Mouse (Mus musculus): ENCODE measurements at regions not wholly inside any gene's neighbourhood (a gene's known extent, or its start where the extent isn't known, plus 50 kb on each side); places are given as distances from the start of the nearest gene placed in this dataset.

DNA sequence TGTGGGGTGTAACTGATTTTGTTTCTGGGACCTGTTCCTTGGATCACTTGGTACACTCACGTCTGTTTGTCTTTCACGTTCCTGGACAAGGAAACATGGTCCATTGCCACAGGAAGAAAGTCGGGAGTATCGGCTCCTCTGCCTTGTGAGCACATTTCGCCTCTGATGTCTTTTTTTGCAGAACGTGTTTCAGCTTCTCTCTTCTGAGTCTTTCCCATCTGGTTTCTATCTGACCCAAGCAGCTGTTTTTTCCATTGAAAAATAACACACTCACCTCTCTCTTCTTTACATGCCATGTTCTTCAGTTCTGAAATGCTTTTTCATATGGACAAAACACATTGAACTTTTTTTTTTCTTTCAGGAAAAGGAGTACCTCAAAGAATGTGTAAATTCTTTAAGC is 61.4 kb upstream of the Lrig1 start:
- DNase-seq: no peak

- no peak for DNase-seq
Observed at GRCm38 (mm10) chr6:94760629-94761111, 60.7 kb upstream of the Lrig1 start.

- no peak for DNase-seq
Observed at GRCm38 (mm10) chr6:94759649-94760048, 59.7 kb upstream of the Lrig1 start.

GRCm38 (mm10) chr6:94756006-94756405 is 56.0 kb upstream of the Lrig1 start:
- DNase-seq: no peak

DNA sequence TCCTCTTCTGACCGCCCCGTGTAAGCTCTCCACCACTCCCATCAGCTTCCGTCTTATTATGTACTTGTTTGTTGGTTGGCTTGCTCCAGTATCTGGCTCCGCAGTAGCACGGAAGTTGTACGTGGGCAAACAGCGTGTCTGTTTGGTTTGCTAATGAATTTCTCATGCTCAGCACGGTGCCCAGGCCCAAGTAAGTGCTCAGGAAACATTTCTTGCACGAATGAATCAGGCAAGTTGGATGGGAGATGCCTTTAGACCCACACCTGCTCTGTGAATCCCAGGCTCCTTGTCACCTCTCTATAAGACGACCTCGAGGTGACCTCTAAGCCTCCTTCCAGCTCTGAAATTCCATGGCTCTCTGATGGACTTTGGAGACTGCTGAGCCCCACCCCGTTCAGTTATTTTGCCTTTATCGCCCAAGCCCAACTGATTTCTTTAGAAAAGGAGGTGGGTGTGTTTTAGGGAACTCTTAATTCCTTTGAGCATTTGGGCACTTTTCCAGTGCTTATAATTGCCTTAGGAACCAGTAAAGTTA is 55.4 kb upstream of the Lrig1 start:
- no peak for DNase-seq

DNA sequence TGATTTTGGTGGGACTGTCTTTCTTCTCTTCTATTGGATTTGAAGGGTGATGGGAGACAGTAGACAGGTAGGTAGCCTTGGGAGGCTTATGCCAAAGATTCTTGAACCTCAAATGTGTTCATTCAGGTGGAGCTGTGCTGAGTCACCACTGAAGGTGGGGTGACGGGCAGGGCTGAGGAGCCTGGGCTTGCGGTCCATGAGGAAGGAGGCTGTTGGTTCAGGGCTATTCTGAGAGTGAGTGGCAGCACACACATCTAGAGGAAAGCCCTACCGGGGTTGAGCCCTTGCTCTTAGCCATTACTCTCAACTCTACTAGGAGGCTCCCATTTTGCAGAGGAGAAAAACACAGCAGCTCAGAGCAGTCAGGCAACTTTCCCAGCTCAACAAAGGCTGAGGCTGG is 54.6 kb upstream of the Lrig1 start:
- no peak for DNase-seq

DNA sequence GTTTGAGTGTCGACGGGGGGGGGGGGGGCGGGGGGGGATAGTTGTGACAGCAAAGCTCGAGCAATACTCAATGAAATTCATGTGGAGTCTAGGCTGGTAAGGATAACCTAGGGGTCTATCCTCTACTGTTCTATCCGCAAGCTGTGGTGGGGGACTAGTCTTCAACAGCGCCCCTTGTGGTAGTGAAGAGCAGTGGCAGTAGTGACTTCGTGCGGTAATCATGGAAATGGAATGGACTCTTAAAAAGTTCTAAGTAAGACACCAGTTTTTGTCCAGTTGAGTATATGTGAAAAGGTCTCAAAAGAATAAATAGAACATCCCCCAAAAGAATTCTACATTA is 51.1 kb upstream of the Lrig1 start:
- DNase-seq: no peak

DNA sequence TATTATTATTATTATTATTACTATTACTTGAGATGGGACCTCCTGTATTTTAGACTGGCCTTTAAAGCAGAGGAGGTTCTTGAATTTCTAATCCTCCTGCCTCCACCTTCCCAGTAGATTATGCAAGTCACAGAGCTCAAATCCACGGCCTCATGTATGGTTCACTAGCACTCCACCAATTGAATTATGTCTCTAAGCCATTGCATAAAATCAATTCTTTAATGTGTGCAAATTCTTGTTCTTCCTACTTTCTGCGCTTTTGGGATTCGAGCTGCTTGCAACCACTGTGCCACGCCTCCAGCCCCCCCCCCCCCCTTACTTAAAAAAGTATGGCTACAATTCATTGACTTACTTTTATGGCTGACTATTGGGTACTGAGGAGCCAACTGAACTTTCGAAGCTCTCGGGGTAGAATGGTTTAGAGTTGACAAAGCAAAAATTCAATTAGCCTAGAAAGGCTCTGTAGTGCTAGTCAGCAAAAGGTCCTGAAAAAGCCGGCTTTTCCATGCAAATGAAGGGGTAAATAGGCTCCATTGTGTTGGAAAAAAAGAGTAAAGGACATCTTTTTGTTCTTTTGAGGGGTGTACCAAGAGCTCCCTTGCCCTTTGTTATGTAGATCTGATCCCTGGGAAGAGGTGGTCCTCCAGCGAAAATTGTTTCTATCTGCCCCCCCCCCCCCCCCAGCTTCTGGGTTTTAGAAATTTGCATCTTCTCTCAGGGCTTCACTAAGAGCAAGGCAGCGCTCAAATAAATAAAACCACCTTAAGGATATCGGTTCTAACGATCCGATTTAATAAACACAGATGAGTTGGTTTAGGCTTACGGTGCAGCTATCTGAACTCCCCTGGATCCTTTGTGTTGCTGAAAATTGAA is 50.5 kb upstream of the Lrig1 start:
- no peak for DNase-seq

Measured in right cerebral cortex, postnatal 14 days (tissue).